Mouse (Mus musculus): ENCODE results near the gene Stxbp6. TPM values are rescaled to one million over a fixed set of nuclear protein-coding genes. Genes with fewer than 3 reads are reported as not detected.
A peak's percentile ranks its signal among the peaks of the same experiment; 100 is the strongest.
"Not testable (repeated sequence)": the region's sequence is repeated elsewhere in the genome, so short reads cannot be mapped to it uniquely, and the experiment has no call there.

The Stxbp6 gene
- polyA plus RNA-seq (2014; fragmentation: Nextera tagmentation; extraction: Ambion mirVana): 19.5 and 22.0 TPM in 2 replicates

DNA sequence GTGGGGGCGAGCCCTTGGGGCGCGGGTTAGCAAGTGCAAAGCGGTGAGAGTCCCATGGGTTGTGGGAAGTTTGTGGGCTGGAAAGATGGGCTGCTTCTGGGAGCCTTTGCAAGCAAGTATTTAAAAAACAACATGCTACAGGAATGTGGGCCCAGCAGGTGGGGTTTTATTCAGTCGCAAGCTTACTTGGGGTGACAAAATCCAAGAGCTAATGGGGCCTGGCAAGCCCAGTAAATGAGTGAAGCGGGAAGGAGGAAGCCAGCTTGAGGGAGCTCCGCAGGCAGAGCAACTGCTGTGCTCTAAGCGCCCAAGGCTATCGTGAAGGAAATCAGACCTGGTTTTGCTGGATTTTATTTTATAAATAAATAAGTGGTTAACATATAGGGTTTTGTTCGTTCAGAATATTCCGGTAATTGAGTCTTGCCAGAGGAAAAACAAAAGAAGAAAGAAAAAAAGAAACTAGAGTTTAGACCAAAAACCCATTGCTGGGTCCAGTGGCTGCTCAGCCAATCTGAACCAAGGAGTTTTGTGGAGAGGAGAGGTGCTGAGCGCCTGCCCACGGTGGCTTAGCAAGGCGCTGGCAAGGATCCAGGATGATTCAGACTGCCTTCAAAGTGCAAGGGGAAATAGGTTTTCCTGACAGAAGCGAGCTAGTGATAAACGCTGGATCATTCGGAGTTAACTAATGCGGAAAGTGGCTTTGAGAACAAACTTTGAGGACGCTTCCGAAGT, at the start of gene Stxbp6:
TSS of gene Stxbp6 (minus strand) at position 99 of the 732 bp plus-strand sequence.
- H3K27ac ChIP-seq (ENCODE audit: low read length): peak within 1 kb of the TSS; percentile 87
- peak within 1 kb of the TSS; percentile 97 for H3K4me2 ChIP-seq (replicated peaks; ENCODE audit: low read depth, low read length)
- no peaks in the 10 kb centered on the region for H3K9me3 ChIP-seq (ENCODE audit: control insufficient read depth, low read depth, low read length)
- under 1% methylated on average over 20 of the region's 20 CpGs for WGBS
- H3K36me3 ChIP-seq (ENCODE audit: control insufficient read depth, insufficient read depth, low read length): no peaks in the 10 kb centered on the region
- peak within 1 kb of the TSS; percentile 80 for H3K4me3 ChIP-seq (ENCODE audit: low read depth, low read length)
- H3K27me3 ChIP-seq (ENCODE audit: control insufficient read depth, insufficient read depth, low read length): no peaks in the 10 kb centered on the region
- ATAC-seq (ENCODE audit: insufficient number of reproducible peaks, insufficient read depth, low FRiP score, low read depth): peak; percentile 43; the same call in 1 of the 2 replicates
- H3K9ac ChIP-seq (replicated peaks; ENCODE audit: low read depth, low read length): peak within 1 kb of the TSS; percentile 62
- H3K4me1 ChIP-seq (ENCODE audit: control insufficient read depth, insufficient read depth, low read length): no peaks in the 10 kb centered on the region; the same call in 1 of the 2 replicates

DNA sequence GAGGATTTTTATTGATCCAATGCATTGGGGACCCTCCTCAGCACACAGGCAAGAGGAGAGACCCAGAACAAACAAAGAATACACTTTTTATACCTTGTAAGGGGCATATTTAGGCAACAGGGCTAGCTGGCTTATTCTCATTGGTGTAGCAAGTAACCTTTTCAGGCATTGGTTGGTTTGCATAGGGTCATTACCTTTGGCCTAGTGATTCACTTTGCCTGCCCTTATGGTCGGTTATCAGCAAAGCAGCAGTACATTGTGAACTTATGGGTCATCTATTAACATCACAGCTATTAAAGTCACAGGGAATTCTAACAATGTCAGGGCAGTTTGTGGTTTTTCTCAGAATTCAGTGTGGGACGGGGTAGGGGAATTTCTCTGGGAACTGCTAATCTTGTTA, 28.4 kb upstream of the Stxbp6 start:
- H3K27me3 ChIP-seq (ENCODE audit: control insufficient read depth, insufficient read depth, low read length); H3K4me1 ChIP-seq (ENCODE audit: control insufficient read depth, insufficient read depth, low read length); ATAC-seq (ENCODE audit: insufficient number of reproducible peaks, insufficient read depth, low FRiP score, low read depth); H3K9me3 ChIP-seq (ENCODE audit: control insufficient read depth, low read depth, low read length); H3K4me3 ChIP-seq (ENCODE audit: low read depth, low read length); H3K36me3 ChIP-seq (ENCODE audit: control insufficient read depth, insufficient read depth, low read length); H3K4me2 ChIP-seq (replicated peaks; ENCODE audit: low read depth, low read length); H3K9ac ChIP-seq (replicated peaks; ENCODE audit: low read depth, low read length); H3K27ac ChIP-seq (ENCODE audit: low read length): not testable (repeated sequence)
- 45% methylated on average over 2 of the region's 2 CpGs for WGBS

DNA sequence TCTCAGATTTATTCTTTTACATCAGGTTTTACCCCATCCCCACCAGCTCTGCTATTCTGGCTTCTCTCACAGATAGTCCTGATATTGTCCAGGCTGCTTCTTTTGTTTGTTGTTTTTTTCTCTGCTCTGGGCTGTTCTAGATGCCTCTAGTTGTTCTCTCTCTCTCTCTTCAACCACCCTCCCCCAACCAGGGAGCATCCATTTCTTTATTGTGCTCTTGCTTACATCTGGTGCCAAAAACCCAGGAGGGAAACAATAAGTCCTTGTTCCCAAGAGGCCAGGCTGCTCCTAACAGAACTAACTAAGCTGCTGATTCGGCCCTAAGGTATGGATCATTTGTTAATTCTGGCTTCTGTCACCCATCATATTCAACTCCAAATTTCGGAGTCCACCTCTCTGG, 19.2 kb upstream of the Stxbp6 start:
- Histone ChIP-seq H3K4me3 (ENCODE audit: low read depth, low read length) (no peak overlapping the region), H3K27ac (ENCODE audit: low read length) (no peak overlapping the region), H3K4me2 (replicated peaks; ENCODE audit: low read depth, low read length) (no peak overlapping the region), H3K36me3 (ENCODE audit: control insufficient read depth, insufficient read depth, low read length) (no peaks in the 10 kb centered on the region), H3K4me1 (ENCODE audit: control insufficient read depth, insufficient read depth, low read length) (no peaks in the 10 kb centered on the region), H3K27me3 (ENCODE audit: control insufficient read depth, insufficient read depth, low read length) (no peaks in the 10 kb centered on the region), H3K9me3 (ENCODE audit: control insufficient read depth, low read depth, low read length) (no peaks in the 10 kb centered on the region), H3K9ac (replicated peaks; ENCODE audit: low read depth, low read length) (no peak overlapping the region)
- ATAC-seq (ENCODE audit: insufficient number of reproducible peaks, insufficient read depth, low FRiP score, low read depth): no peak
- 70% methylated on average over 2 of the region's 2 CpGs for WGBS

DNA sequence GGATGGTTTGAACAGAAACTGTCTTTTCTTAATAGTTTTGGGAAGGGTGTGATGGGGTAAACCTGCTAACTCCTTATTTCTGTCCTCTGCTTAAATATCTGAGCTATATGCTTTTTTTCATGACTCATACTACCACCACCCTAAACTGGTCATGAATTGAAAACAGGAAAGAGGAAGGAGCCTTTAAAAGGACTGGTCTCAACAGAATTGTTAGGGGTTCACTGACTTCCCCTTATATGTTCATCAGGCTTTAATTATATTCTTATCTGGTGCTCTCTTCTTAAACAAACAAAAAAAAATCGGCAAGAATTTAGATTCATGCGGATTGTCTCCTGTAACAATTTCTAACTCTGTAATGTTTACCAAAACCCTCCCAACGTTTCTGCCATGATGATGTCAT, 17.9 kb upstream of the Stxbp6 start:
- WGBS: 50% methylated on average over 3 of the region's 3 CpGs
- Histone ChIP-seq H3K27ac (ENCODE audit: low read length) (no peak overlapping the region), H3K9me3 (ENCODE audit: control insufficient read depth, low read depth, low read length) (no peaks in the 10 kb centered on the region), H3K36me3 (ENCODE audit: control insufficient read depth, insufficient read depth, low read length) (no peaks in the 10 kb centered on the region), H3K4me2 (replicated peaks; ENCODE audit: low read depth, low read length) (no peak overlapping the region), H3K27me3 (ENCODE audit: control insufficient read depth, insufficient read depth, low read length) (no peaks in the 10 kb centered on the region), H3K4me3 (ENCODE audit: low read depth, low read length) (no peak overlapping the region), H3K4me1 (ENCODE audit: control insufficient read depth, insufficient read depth, low read length) (no peaks in the 10 kb centered on the region), H3K9ac (replicated peaks; ENCODE audit: low read depth, low read length) (no peak overlapping the region)
- no peak for ATAC-seq (ENCODE audit: insufficient number of reproducible peaks, insufficient read depth, low FRiP score, low read depth)

DNA sequence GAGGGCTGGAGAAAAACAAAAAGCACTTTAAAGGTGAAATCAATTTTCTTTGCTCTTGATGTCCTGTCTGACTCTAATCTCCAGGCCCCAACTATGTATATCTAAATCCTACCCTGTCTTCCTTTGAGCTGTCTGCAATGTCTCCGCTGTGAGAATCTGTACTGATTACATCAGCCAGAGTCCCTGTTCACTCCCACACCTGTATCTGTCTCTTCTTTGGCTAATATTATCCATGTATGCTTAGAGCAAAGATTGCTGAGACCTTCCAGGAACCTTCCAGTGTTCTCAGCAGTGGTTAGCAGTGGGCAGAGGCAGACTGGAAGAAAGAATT, 8.6 kb upstream of the Stxbp6 start:
- ATAC-seq (ENCODE audit: insufficient number of reproducible peaks, insufficient read depth, low FRiP score, low read depth): no peak
- no peaks in the 10 kb centered on the region for H3K4me1 ChIP-seq (ENCODE audit: control insufficient read depth, insufficient read depth, low read length)
- H3K36me3 ChIP-seq (ENCODE audit: control insufficient read depth, insufficient read depth, low read length): no peaks in the 10 kb centered on the region
- no peak overlapping the region for H3K4me2 ChIP-seq (replicated peaks; ENCODE audit: low read depth, low read length)
- H3K27me3 ChIP-seq (ENCODE audit: control insufficient read depth, insufficient read depth, low read length): no peaks in the 10 kb centered on the region
- H3K4me3 ChIP-seq (ENCODE audit: low read depth, low read length): no peak overlapping the region
- H3K9ac ChIP-seq (replicated peaks; ENCODE audit: low read depth, low read length): no peak overlapping the region
- no peak overlapping the region for H3K27ac ChIP-seq (ENCODE audit: low read length)
- no peaks in the 10 kb centered on the region for H3K9me3 ChIP-seq (ENCODE audit: control insufficient read depth, low read depth, low read length)
- 32% methylated on average over 1 of the region's 1 CpGs for WGBS

DNA sequence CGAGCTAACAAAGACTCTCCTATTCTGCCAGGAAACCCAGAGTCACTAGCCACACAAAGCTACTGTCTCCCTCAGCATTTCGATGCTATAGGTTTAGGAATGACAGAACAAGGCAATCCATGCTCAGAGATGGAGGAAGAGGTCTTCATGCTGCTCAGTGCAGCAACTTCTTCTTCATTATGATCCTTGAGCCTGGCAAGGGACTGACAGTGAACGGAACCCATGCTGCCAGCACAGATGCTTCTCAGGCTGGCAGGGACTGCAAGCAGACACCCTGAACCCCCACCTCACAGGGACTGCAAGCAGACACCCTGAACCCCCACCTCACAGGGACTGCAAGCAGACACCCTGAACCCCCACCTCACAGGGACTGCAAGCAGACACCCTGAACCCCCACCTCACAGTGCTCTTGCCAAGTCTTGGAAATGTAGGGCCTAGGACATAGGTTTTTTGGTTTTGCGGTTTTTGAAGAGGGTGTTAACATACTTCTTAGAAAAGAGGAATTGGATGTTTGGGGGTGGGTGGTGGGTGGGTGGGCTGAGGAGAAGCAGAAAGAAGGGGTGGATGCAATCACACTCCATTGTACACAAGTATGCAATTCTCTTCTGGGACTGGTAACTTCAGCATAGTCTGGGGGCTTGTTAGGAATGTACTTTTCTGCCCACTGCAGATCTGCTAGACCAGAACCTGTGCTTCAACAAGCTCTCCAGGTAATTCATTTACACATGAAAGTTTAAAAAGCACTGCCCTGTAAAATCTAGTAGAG, 8.1 kb upstream of the Stxbp6 start:
- WGBS: 72% methylated on average over 4 of the region's 4 CpGs

DNA sequence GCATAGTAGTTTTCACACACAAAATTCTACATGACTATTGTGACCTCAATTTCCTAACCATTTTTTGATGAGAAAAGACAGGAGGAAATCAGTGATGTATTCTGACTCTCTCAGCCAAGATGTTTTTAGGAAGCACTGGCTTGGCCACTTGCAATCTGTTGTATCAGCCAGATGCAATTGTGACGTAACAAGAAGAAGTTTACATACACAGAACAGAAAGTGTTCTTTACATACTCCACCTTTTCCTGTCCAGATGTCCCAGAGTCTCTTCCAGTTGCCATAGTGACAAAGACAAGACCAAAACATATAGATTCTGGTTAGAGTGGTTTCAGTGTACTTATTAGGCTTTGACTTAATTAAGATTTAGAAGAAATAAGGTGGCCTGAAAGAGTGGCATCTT, 7.1 kb upstream of the Stxbp6 start:
- Histone ChIP-seq H3K4me1 (ENCODE audit: control insufficient read depth, insufficient read depth, low read length) (no peaks in the 10 kb centered on the region), H3K4me2 (replicated peaks; ENCODE audit: low read depth, low read length) (no peak overlapping the region), H3K27ac (ENCODE audit: low read length) (no peak overlapping the region), H3K9me3 (ENCODE audit: control insufficient read depth, low read depth, low read length) (no peaks in the 10 kb centered on the region), H3K9ac (replicated peaks; ENCODE audit: low read depth, low read length) (no peak overlapping the region), H3K4me3 (ENCODE audit: low read depth, low read length) (no peak overlapping the region), H3K36me3 (ENCODE audit: control insufficient read depth, insufficient read depth, low read length) (no peaks in the 10 kb centered on the region), H3K27me3 (ENCODE audit: control insufficient read depth, insufficient read depth, low read length) (no peaks in the 10 kb centered on the region)
- no peak for ATAC-seq (ENCODE audit: insufficient number of reproducible peaks, insufficient read depth, low FRiP score, low read depth)
- 45% methylated on average over 1 of the region's 1 CpGs for WGBS

More for the DNA sequence above, 8.1 kb upstream of the Stxbp6 start:
- Histone ChIP-seq H3K36me3 (ENCODE audit: control insufficient read depth, insufficient read depth, low read length) (no peaks in the 10 kb centered on the region), H3K4me3 (ENCODE audit: low read depth, low read length) (no peak overlapping the region), H3K9ac (replicated peaks; ENCODE audit: low read depth, low read length) (no peak overlapping the region), H3K4me1 (ENCODE audit: control insufficient read depth, insufficient read depth, low read length) (no peaks in the 10 kb centered on the region), H3K27ac (ENCODE audit: low read length) (no peak overlapping the region), H3K27me3 (ENCODE audit: control insufficient read depth, insufficient read depth, low read length) (no peaks in the 10 kb centered on the region), H3K4me2 (replicated peaks; ENCODE audit: low read depth, low read length) (no peak overlapping the region), H3K9me3 (ENCODE audit: control insufficient read depth, low read depth, low read length) (no peaks in the 10 kb centered on the region)
- ATAC-seq (ENCODE audit: insufficient number of reproducible peaks, insufficient read depth, low FRiP score, low read depth): no peak

DNA sequence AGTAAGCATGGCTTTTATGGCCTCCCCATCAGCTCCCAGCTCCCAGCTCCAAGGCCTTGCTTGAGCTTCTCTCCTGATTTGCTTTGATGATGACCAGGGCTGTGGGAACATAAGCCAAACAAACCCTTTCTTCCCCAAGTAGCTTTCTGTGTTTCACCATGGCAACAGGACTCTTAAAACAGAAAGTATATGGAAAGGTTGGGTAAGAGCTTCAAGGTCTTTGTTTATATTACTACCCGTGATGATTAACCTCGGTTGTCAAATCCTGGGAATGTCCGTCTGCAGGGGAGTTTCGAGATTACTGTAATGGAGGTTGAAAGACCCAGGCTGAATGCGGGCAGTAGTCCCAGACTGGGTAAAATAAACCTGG, 6.2 kb upstream of the Stxbp6 start:
- H3K36me3 ChIP-seq (ENCODE audit: control insufficient read depth, insufficient read depth, low read length): no peaks in the 10 kb centered on the region
- ATAC-seq (ENCODE audit: insufficient number of reproducible peaks, insufficient read depth, low FRiP score, low read depth): peak; percentile 43; the same call in 1 of the 2 replicates
- H3K9ac ChIP-seq (replicated peaks; ENCODE audit: low read depth, low read length): no peak overlapping the region
- peak overlapping the region; percentile 21; the same call in 1 of the 2 replicates for H3K27ac ChIP-seq (ENCODE audit: low read length)
- WGBS: 20% methylated on average over 5 of the region's 5 CpGs
- H3K27me3 ChIP-seq (ENCODE audit: control insufficient read depth, insufficient read depth, low read length): no peaks in the 10 kb centered on the region
- no peaks in the 10 kb centered on the region for H3K9me3 ChIP-seq (ENCODE audit: control insufficient read depth, low read depth, low read length)
- H3K4me2 ChIP-seq (replicated peaks; ENCODE audit: low read depth, low read length): no peak overlapping the region
- H3K4me3 ChIP-seq (ENCODE audit: low read depth, low read length): no peak overlapping the region
- H3K4me1 ChIP-seq (ENCODE audit: control insufficient read depth, insufficient read depth, low read length): no peaks in the 10 kb centered on the region

Data from stomach, embryonic 14.5 days (tissue).